Mouse (Mus musculus) ES-Bruce4 (cell line): ENCODE data around the gene Me3.

ENCODE experiments used
- CTCF ChIP-seq: IDR thresholded peaks from one replicate; pipeline ENCODE4 v1.8.1; 2011; ENCODE audit warnings: low read depth, low read length
- EP300 ChIP-seq: IDR thresholded peaks from 2 replicates; pipeline ENCODE4 v1.6.1; 2011; ENCODE audit warnings: low read depth, low read length; ENCODE audit not compliant: insufficient read depth

DNA sequence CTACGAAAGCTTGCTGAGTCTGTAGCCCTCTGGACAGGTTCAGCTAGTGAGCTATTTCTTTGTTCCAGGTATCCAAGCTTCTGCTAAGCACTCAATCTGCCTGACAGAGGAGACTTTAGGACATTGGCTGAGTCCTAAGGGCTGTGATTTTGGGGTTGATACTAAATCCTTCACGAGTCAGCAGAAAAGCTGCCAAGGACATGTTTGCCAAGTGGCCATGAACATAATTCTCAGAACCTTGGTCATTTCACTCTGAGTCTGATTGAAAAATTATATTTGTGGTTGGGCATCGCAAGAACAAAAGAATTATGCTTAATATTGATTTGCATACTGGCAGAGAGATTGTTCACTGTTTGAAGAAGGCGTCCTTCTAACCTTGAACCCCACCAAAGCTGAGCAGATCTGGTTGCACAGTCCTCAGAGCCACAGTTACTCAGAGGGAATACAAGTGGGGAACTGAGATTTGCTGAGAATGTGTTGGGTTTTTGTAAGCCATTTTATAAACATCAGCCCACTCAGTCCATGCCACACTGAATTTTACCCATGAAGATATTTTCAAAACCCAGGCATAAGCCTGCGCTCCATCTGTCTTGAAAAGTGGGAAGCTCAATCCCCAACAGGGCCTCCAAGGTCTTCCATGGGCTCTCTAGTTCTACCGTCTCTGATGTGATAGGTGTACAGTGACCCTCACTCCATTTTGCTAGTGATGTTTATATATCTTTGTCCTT is 39.1 kb downstream of the Me3 start:
- TF ChIP-seq CTCF (no peak), EP300 (no peak)
